Mouse (Mus musculus) megakaryocyte-erythroid progenitor cell, adult 5-6 weeks (primary cell): ENCODE results near the gene E130114P18Rik. TPM values are rescaled to one million over a fixed set of nuclear protein-coding genes. Genes with fewer than 3 reads are reported as not detected.

Source experiments
- total RNA-seq, 2 experiments: library from RNA; stranded (forward) in 1 of 2; stranded (reverse) in 1 of 2; fragments of 200-1000, 215-1000 nt in 1 of 2; fragments of >200 nt in 1 of 2; fragmentation: Nextera tagmentation in 1 of 2; gene quantifications; 2 replicates each; pipeline ENCODE4 v1.2.3; 2014 to 2017

Gene E130114P18Rik
- total RNA-seq, 2 experiments from 2014 or later = not detected

Other genes with a start within 250 kb of the E130114P18Rik start
- 136 and 212 TPM in 2 replicates for gene Nfia, start 5.3 kb downstream of the E130114P18Rik start, total RNA-seq (2014; fragmentation: Nextera tagmentation)
- 16.7 and 33.0 TPM in 2 replicates for gene Nfia, start 5.3 kb downstream of the E130114P18Rik start, total RNA-seq (2017)